Mouse (Mus musculus) C2C12 (cell line): ENCODE measurements around the gene Pcbp3.

Experiments used
- CTCF ChIP-seq: IDR thresholded peaks from one replicate; pipeline ENCODE4 v1.5.1; 2011; ENCODE audit not compliant: control insufficient read depth, insufficient read depth, insufficient read length
- MAX ChIP-seq: IDR thresholded peaks from one replicate; pipeline ENCODE4 v1.6.1; 2011; ENCODE audit warnings: mild to moderate bottlenecking, control low read depth
- USF1 ChIP-seq: IDR thresholded peaks from one replicate; pipeline ENCODE4 v1.6.1; 2011; ENCODE audit warnings: low read depth, mild to moderate bottlenecking, control low read depth, moderate library complexity

DNA sequence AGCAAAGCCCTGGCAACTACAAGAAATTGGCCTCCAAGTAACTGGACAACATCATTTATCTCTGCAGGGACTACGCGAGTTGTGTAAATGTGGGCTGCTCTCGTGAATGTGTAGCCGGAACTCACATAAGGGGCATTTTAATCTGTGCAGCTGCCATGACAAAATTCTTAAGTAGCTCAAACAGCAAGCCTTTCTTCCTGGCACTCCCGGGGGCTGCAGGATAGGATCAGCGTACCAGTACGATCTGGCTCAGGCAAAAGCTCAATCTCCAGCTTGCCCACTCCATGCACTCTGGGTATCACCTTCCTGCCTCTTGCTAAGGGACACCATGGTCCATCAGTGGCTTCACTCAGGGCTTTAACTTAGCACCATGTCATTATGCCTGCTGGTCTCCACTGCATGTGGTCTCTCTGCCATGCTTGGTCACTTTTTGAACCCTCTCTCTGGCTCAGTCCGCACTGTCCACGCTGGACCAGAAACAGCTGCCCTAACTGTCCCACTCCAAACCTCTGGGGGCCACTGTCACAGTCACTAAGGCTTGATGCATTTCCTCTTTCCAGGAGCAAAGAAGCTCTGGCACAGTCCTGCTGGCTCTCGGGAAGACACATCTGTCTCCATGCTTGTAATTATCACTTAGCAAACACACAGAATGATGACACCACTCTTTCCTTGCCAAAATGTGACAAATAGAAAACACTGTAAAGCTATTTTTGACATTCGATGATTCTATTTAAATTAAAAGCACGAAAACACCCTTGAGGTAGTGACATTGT, 102.1 kb downstream of the Pcbp3 start:
- TF ChIP-seq USF1 = no peak
- TF ChIP-seq CTCF = no peak
- no peak for TF ChIP-seq MAX
